Mouse (Mus musculus) 3134 (cell line): ENCODE measurements around the gene Ror1.

ENCODE experiments used
- DNase-seq: peaks from one replicate; pipeline ENCODE4 v3.0.0-alpha.2; 2011; ENCODE audit warnings: low spot score; ENCODE audit not compliant: insufficient read length; ENCODE audit errors: extremely low read depth

Ror1 gene

DNA sequence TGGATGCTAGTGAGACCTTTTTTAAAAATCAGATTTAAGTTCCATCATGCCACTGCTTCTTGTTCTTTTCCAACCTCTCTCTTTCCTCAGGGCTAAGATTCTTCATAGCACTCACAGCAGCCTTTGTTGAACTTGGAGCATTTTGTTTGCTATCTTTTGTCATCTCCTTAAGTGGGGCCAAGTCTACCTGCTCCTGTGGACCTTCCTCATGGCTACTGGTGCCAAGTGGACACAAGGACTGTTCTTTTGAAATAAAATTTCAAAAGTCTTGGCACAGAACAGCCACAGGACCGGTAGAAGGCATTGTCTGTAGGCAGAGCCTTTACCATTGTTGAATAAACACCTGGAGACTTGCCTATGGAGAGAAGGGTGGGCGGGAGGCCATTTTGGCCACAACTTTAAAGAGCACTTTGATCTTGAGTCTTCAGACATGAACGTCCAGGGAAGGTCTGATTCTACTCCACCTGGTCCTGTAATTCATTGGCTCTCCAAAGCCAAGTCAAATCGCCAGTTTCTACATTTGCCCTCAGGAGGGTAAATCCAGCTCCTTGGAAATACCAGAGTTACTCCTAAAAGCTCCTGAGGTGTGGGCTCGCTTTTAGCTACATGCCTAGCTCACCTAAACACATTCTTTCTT is 195.5 kb downstream of the Ror1 start:
- DNase-seq, result no peak

DNA sequence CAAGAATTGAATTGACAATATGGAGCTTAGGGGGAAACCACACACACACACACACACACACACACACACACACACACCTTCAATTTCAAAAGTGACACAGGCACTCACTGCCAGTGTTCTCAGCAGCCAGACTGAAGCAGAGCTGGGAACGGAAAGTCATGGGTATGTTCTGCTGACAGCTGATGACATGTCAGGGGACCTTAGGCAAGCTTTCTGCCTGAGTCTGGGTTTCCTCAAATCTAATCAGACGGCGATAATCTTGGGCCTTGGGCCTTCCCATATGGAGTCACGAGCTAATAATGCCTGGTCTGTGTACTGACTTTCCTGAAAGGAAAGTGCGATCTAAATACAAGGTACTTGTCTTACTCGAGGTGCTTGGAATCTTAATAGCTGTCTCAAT is 202.1 kb downstream of the Ror1 start:
- no peak for DNase-seq

DNA sequence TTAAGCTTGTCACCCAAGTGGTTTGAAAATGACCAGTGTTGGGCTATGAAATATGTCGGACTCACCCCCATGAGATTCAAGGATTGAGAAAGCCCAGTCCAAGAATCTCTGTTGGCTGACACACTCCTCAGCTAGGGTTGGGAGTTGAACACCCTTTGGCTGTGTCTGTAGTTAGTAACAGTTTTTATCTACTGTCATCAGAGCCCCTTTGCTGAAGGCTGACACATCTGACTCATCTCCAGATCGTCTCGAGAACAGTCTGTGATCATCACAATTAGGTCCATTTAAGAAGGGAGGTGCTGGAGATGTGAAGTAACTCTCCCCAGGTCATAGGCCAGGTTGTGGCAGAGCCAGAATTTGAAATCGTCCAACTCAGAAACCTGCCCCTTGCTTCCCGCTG is 203.0 kb downstream of the Ror1 start:
- no peak for DNase-seq

DNA sequence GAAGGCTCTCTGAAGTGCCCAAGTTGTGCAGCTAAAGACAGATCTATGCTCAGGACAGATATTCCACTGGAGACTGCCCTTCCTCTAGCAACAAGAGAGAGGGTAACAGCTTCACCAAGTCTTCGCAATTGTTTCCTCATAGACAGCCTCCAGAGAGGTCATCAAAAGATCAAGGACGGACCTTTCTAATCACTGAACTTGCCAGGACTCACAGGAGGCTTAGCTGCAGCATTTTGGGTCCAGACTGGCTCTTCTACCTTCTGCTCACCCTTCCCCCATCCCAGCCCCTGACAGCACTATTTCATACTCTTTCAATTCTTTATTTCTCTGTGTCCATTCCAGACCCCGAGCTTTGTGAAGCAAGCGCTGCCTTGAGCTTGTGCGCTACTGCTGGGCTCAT is 204.6 kb downstream of the Ror1 start:
- no peak for DNase-seq

- DNase-seq, result no peak
These were observed 205.8 kb downstream of the Ror1 start for GRCm38 (mm10) chr4:100301423-100301822.

- DNase-seq, result no peak
These were observed 211.8 kb downstream of the Ror1 start for GRCm38 (mm10) chr4:100307365-100307764.

DNA sequence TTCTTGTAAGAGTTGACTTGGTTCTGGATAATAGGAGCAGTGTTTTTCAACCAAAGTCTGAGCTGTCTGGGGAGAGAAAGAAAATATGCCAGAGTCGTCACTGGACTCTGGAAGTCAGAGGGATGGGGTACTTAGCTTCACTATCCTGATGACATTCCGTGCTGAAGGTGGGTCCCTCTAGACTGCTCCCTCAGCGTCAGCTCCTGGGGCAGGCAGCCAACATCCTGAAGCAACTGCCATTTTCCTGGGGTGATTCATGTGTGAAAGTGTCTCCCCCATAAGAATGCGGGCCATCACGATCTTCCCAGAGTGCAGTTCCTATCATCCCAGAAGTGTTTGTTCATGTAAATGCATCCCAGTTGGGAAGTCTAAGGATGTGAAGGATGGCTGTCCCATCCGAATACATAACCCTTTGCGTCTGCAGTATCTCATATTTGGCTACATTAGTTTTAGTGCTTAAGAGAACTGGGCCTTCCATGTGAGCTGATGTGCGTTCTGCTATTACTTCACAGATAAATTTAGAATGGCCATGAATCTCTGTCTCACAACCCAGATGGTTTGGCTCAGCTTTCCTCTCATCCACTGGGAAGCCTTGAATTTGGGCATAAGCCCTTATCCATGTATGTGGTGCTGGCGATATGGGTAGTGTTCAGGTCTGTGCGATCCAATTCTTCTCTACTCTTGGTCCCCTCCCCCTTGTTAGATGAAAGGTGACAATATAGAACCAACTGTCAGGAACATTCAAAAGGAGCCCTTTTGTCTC is 216.4 kb downstream of the Ror1 start:
- DNase-seq, result no peak

- no peak for DNase-seq
These were observed 219.5 kb downstream of the Ror1 start for GRCm38 (mm10) chr4:100315066-100315465.

GRCm38 (mm10) chr4:100321758-100322157 is 226.2 kb downstream of the Ror1 start:
- peak; percentile 13 for DNase-seq

- DNase-seq, result no peak
These were observed 229.3 kb downstream of the Ror1 start for GRCm38 (mm10) chr4:100324719-100325515.

DNA sequence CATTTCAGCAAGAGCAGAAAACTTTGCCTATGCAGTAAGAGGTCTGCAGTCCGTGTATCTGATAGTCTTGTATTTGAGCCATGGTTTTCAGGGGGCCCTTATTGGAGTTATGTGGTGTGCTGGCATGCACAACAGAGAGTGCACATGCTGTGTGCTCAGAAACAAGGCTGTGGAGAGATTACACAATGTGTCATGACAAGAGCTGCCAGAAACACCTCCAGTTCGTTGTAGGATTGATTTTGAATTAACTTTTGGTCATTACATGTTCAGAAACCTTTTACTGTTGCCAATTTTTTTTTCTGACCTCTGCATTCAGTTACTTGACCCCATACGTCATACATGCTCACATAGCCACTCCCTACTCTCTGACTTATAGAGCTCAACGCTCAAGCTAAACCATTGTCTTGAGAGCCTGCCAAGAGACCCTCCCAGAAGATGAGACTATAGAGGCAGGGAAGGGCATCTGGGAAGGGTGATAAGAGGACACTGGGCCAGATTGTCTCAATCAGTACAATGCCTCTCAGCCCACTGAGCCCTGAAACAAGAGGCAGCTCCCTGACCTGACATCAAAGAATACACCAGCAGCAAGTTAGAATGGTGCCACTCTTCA is 232.9 kb downstream of the Ror1 start:
- DNase-seq, result no peak

DNA sequence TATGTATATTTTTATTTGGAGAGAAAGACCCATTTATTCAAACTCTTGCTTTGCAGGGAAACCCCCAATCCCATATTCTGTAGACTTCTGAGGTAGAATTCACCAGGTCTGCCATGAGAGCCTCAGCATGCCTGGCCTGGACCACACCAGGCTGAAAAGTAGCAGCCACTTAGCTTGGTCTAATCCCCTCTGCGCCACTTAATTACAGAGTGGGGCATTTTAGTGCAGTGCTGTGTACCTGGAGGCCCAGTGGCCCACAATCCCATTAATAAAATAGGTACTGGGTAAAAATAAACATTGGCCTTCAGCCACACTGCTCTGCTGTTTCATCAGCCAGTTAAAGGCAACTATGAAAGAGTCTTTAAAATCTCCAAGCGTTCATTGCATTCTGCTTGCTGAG is 239.6 kb downstream of the Ror1 start:
- no peak for DNase-seq

DNA sequence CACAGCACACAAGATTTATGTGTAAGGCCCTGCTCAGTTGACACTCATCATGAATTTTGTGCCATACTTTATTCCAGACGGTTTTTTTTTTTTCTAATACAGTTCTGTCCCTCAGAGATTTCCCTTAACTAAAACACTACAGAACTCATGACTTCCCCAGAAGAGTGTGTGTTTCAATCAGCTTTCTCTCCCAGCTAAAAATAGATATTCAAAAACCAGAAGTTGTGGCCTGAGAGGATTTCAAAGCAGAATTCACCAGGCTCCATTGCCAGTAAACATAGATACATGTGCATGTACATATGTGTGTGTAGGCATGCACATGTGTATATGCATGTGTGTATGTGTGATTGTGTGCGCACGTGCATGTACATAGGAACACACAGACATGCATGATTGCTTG is 252.2 kb downstream of the Ror1 start:
- DNase-seq, result no peak

- DNase-seq, result no peak
These were observed 254.7 kb downstream of the Ror1 start for GRCm38 (mm10) chr4:100350106-100350795.

- DNase-seq, result no peak
These were observed 256.3 kb downstream of the Ror1 start for GRCm38 (mm10) chr4:100351797-100352290.

- DNase-seq, result no peak
These were observed 260.0 kb downstream of the Ror1 start for GRCm38 (mm10) chr4:100355566-100355965.

DNA sequence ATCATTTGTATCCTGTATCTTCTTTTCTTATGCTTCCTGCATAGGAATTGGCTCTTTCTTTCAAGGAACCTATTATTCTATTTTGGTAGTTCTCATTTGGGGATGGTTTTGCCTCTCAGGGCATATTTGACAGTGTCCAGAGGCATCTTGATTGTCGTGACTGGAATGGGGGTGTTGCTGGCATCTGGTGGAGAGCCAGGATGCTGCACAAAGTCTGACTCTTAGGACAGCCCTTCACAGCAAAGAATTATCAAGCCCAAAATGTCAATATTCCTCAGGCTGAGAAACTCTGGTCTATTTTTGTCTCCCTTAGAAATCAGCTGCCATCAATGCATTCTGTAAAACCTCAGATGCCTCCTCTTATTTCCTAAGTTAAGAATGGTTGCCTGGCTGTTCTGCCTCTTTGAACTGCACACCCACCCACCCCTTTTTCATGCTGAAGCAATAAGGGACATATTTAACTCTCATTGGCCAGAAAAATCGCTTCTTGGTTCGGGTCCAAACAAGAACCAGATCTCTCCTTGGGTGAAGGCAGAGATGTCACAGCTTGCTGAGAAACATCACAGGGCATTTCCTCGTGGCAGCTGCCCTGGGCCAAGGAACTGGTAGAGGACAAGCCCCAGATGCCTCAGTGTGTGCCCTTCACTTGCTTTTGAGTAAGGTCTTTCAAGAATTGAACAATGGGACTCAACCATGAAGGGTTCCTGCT is 262.4 kb downstream of the Ror1 start:
- DNase-seq, result no peak

GRCm38 (mm10) chr4:100363666-100364065 is 268.1 kb downstream of the Ror1 start:
- DNase-seq, result no peak

DNA sequence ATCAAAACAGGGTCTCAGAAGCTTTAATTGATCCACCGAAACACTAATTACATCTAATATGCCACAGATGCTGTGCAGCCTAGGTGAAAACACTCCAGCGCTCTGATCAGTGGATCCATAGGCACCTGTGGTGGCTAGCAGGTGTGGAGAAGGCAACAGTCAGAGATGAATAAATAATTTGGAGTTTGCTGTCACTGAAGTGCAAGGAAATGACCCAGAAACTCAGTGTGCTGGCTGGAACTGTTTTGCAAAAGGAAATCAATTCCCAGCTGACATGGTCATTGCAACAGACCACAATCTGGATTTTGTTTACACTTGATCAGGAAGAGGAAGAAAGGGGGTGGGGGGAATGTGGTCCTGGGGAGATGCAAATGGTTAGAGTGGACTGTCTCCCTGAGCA is 273.1 kb downstream of the Ror1 start:
- no peak for DNase-seq
